Mouse (Mus musculus): Measurements from ENCODE around the gene Hist4h4. TPM values are rescaled to one million over a fixed set of nuclear protein-coding genes. Genes with fewer than 3 reads are reported as not detected.
A peak's percentile ranks its signal among the peaks of the same experiment; 100 is the strongest.
"Not testable (repeated sequence)": the region's sequence is repeated elsewhere in the genome, so short reads cannot be mapped to it uniquely, and the experiment has no call there.

Gene Hist4h4
- total RNA-seq, 2 experiments from 2014 or later: 17.5 to 30.5 TPM

DNA sequence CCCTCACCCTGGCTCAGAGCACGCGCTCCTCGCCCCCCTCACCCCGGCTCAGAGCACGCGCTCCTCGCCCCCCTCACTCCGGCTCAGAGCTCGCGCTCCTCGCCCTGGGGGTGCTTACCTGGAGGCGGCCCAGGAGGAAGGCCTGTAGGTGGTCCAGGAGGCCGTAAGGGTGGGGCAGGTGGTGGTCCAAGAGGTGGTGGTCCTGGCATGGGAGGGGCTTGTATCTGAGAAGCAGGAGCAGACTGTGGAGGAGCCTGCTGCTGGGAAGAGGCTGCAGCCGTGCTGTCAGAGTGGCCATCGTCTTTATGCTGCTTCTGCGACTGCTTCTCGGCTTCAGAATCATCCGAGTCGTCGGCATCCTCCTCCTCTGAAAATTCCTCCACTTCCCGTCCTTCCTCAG, 12.6 kb upstream of the Hist4h4 start:
- no peak for ATAC-seq (ENCODE audit: poor library complexity, severe bottlenecking)

- ATAC-seq (ENCODE audit: poor library complexity, severe bottlenecking): no peak
Observed at GRCm38 (mm10) chr6:136815381-136815780, 11.2 kb upstream of the Hist4h4 start.

DNA sequence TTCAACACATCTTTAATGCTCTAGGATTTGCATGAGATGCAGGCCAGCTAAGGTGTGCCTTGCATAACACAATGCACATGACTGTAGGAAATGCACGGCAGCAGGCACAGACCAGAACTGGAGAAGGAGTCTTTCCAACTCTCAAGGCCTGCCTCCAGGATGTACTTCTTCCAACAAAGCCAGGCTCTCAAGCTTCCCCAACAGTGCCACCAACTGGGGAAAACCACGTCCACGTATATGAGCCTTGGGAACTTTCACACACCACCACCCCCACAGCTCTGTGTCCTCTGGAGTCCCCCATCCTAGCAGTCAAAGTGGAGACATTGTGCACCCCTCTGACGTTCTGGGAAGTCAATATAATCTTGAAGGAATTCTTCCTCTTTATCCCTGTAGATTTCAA, 8.9 kb upstream of the Hist4h4 start:
- ATAC-seq (ENCODE audit: poor library complexity, severe bottlenecking): no peak

DNA sequence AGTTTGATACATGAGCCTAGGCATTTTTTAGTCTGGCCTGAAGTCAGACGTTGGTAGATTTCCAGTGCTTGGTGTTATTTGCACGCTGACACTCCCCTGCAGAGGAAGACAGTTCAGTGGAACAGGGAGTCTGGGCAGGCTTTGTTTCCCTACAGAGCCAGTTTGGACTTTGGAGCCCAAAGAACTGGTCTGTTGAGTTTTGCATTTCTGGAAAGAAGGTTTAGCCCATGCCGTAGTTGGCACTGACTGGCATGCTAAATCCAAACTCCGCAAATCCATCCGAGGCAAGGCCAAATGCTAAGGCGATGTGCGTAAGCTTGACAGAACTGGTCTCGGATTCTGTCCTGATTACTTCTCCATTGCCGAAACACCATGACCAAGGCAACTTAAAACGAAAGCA, 7.0 kb upstream of the Hist4h4 start:
- no peak for ATAC-seq (ENCODE audit: poor library complexity, severe bottlenecking)

- ATAC-seq (ENCODE audit: poor library complexity, severe bottlenecking): no peak
Observed at GRCm38 (mm10) chr6:136809673-136810072, 5.5 kb upstream of the Hist4h4 start.

DNA sequence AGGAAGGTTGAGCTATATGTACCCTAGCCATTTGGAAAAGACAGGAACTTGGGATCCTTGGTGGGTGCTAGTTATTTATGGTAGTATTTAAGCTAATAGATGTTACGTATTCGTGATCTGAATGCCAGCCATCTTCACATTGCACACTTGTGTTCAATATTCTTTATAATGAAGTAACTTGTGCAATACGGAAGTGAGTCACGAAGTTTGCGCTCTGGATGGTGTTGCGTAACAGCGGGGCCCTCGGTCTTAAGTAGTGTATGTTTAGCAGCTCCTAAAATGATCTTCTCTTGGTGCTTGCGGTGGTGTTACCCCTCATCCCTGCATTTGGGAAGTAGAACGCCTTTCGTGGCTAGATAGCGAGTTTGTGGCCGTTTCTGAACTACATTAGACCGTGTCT, 4.9 kb upstream of the Hist4h4 start:
- ATAC-seq (ENCODE audit: poor library complexity, severe bottlenecking): peak; percentile 49

DNA sequence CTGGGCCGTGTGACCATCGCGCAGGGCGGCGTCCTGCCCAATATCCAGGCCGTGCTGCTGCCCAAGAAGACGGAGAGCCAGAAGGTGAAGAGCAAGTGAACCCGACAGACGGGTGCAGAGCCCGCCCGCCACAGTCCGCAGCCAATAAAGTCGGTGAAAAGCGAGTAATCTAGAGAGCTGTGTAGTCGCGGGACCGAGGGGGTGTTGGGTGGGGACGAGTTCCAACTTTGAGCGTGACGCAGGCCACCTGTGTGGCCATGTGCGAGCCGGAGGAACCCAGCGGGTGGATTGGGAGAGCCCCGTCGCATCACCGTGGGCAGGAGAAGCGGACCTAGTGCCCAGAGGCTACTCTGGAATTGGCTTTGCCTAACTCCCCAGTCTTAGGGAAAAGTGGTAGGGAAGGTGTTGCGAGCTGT, 4.4 kb upstream of the Hist4h4 start:
- ATAC-seq (ENCODE audit: poor library complexity, severe bottlenecking): peak; percentile 14; the same call in 1 of the 2 replicates

GRCm38 (mm10) chr6:136808014-136808417, 3.8 kb upstream of the Hist4h4 start, which contains the start of gene H2afj:
H2afj (plus strand) TSS chr6:136808244.
- ATAC-seq (ENCODE audit: poor library complexity, severe bottlenecking): peak; percentile 69

GRCm38 (mm10) chr6:136807395-136808013, 3.3 kb upstream of the Hist4h4 start:
- ATAC-seq (ENCODE audit: poor library complexity, severe bottlenecking): no peak; the same call in 1 of the 2 replicates

DNA sequence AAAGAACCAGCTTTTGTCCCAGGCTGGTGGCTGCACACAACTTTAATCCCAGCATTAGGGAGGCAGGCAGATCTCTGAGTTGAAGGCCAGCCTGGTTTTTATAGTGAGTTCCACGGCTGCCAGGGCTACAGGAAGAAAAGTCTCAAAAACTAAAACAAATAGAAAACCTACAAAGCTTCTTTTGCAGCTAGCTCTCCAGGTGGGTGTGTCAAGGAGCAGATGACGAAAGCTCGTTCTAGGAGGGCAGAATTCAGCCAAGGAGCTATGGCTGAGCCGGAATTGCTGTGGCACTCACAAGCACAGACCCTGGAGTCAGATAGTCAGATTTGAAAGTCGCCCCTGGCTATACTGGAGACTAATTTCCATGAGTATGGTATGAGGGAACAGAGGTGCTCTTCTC, 2.6 kb upstream of the Hist4h4 start:
- no peak for ATAC-seq (ENCODE audit: poor library complexity, severe bottlenecking)

- ATAC-seq (ENCODE audit: poor library complexity, severe bottlenecking): no peak
Observed at GRCm38 (mm10) chr6:136805409-136805775, 1.2 kb upstream of the Hist4h4 start.

DNA sequence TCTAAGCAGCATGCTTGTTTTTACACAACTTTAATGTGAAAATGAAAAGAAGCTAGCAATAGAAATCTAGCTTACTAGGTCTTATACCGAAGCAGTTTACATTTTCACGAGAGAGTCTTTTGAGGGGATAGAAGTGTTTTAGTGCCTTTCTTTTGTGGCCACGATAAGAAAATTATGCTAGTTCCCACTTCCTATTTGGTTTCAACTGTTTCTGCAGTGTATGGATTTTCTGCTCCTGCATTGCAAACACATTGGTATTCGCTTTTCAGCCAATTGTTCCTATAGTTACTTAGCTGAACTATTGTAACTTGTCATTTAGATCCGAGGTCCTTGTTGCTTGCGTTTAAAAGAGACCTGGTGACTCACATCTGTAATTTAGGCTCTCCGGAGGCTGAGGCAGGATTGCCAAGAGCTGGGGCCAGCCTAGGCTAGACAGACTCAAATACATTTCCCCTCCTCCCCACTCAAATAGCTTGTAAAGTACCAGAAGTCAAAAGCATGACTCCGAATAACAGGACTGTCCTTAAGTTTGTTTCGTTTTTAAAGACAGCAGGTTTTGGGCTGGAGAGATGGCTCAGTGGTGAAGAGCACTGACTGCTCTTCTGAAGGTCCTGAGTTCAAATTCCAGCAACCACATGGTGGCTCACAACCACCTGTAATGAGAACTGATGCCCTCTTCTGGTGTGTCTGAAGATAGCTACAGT, 642 bp upstream of the Hist4h4 start:
- no peak for ATAC-seq (ENCODE audit: poor library complexity, severe bottlenecking)

DNA sequence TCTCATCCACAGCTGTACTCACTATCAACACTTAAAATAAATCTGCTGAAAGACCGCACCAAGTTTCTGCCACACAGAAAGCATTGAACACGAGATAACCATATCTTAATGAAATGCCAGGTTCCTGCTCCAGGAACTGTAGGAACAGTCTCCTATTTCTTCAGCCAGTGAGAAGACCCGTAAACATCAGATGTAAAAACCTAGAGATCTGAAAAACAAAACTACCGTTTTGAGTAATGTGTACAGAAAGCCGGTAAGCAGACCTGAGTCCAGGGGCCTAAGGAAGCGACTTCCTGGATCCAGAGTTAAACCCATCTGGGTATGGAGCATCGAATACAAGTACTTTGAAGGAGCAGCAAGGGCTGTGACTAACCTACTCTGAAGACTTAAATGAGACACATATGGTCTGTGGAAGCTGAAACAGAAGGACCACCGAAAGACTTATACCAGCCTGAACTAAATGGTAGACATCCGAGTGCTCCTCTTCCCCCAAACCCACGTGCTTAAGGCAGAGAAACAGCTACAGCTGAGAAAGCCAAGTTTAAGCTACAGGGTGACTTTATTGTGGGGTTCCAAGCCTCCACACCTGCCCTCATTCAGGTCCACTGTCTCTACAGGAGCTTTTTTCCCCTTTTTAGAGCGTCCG, 999 bp downstream of the Hist4h4 start:
- ATAC-seq (ENCODE audit: poor library complexity, severe bottlenecking): no peak

DNA sequence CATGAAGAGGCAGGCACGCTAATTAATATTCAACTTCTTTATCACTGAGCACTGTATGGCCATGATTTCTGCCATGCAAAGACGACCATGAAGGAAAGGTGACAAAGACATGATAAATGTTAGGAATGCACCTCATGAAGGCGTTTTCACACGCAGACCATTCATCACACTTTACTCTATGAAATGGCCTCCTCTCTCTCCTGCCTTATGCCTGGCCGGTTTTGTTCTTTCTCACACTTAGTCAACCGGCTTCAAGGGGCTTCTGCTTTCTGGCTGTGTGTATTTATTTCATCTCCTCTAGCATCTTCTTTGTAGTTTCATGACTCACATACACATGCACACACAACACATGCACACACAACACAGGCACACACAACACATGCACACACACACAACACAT, 2.9 kb downstream of the Hist4h4 start:
- no peak for ATAC-seq (ENCODE audit: poor library complexity, severe bottlenecking)

DNA sequence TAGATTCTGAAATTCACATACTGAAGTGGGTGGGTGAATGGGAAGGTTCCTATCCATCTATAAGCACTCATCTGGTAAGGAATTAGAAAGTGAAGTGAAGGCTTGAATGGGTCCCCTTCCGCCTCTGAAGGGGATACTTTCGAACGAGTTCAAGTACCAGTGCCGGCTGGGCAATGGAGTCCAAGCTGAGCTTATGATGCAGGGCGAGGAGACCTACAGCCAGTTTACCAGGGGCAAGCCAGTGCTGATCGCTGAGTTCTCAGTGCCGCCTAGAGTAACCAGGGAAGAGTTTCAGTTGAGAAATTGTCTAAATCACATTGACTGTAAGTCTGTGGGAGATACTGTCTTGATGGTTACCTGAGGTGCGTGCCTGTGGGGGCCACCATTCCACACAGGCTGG, 3.5 kb downstream of the Hist4h4 start:
- no peak for ATAC-seq (ENCODE audit: poor library complexity, severe bottlenecking)

- ATAC-seq (ENCODE audit: poor library complexity, severe bottlenecking): not testable (repeated sequence)
Observed at GRCm38 (mm10) chr6:136797874-136798693, 6.1 kb downstream of the Hist4h4 start.

DNA sequence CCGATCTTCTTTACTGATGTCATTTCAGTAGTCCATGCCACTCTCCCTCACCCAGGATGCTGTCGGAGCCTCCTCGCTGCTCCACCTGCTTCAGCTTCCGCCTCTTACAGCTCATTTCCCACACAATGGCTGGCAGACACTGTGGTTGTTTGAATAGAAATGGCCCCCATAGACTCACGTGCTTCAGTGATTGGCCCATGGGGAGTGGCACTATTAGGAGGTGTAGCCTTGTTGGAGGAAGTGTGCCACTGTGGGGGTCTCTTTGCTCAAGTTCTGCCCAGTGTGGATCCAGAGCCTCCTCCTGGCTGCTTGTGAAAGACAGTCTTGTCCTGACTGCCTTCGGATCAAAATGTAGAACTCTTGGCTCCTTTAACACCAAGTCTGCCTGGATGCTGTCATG, 8.4 kb downstream of the Hist4h4 start:
- ATAC-seq (ENCODE audit: poor library complexity, severe bottlenecking): no peak

- no peak for ATAC-seq (ENCODE audit: poor library complexity, severe bottlenecking)
Observed at GRCm38 (mm10) chr6:136795110-136795509, 9.1 kb downstream of the Hist4h4 start.

- ATAC-seq (ENCODE audit: poor library complexity, severe bottlenecking): peak; percentile 71
Observed at GRCm38 (mm10) chr6:136793831-136794525, 10.2 kb downstream of the Hist4h4 start.

DNA sequence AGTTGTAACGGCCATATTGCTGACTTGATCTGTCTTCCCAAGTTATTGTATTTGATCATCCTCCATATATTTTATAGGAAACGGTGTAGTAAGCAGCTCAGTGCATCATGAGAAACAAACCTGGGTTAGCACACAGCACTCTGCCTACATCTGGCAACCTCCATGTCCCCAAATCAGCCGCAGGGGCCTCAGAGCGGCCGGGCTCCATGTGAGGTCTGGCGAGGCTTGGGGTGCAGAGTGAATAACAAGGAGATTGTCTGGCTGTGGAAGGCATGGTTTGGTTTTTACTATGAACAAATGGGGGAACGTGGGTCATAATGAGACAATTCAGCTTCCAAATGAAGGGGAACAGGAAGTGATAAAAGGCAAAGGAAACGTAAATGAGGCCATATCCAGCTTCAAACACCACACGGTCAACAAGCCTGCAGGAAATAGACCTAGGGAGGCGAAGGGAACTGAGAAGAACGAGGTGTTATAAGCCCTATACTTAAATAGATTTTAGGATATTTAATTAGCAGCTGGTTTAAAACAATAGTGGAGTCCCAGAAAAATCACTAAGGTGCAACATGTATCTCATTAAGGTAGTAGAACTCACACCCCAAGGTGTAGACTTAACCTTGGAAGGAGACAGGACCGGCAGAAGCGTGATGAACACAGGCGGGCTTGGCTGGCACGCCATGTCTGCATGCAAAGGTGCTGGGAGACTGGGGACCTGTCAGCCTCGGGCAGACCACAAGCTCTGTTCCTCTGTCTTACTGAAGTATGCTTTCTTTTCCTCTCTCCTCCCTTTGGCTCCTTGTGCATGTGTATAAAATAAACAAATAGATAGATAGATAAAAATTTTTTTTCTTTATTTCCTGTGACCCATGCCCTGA, 11.1 kb downstream of the Hist4h4 start:
- ATAC-seq (ENCODE audit: poor library complexity, severe bottlenecking): peak; percentile 53

Data from megakaryocyte, adult 5-6 weeks (primary cell).